ENCODE assay signal across 23 mouse cellular contexts in genomic region chr14:102835118-102835769, GRCm38 (mm10).
A peak's percentile ranks its signal among the peaks of the same experiment; 100 is the strongest.
DNase-seq lines count a peak whose midpoint lies in the region; ATAC-seq and TF ChIP-seq lines count a peak whose summit lies in the region.
"Had no signal": no experiment of that assay in that cellular context is flagged by ENCODE, and none has a peak within 500 bp of the region (broad histone marks: within the 10 kb centered on the region; RNA-seq: fewer than 3 reads in every experiment).

No protein-coding gene starts in this region.

- no peak for TF ChIP-seq CTCF in CH12.LX (conservative IDR thresholded peaks at IDR 0.05 in 1 of 2, IDR thresholded peaks at IDR 0.05 in 1 of 2; ENCODE audit: low read depth in 2 of 2, low read length in 2 of 2)

- peak overlapping the region; percentile 100 for H3K9ac ChIP-seq in CH12.LX (ENCODE audit: insufficient read depth, low read depth)
- H3K9ac ChIP-seq: forebrain, postnatal 0 days; heart, embryonic 15.5 days; liver, embryonic 14.5 days had no signal

- peak; percentile 22 to 35 for DNase-seq in heart, adult 18-20 months
- DNase-seq in heart, adult 8-10 months (ENCODE audit: low spot score), result no peak
- DNase-seq in CH12.LX (ENCODE audit: extremely low read depth), result peak; percentile 85
- peak; percentile 11 for DNase-seq in skeletal muscle tissue, adult 2 months (ENCODE audit: low read depth, low spot score)
- DNase-seq in gastrocnemius, adult 8-10 months (ENCODE audit: low spot score in 2 of 2), result no peak
- DNase-seq in kidney, adult 11 months, result no peak
- DNase-seq: cerebellum, adult 9-10 months; embryo, embryonic 11 days; forebrain, postnatal 0 days; kidney, adult 18-20 months; kidney, postnatal 10 days; lung, postnatal 14 days; spleen, adult 18-20 months; thymus, postnatal 36 days had no signal

- H3K27me3 ChIP-seq in CH12.LX (replicated peaks), result no peaks in the 10 kb centered on the region
- H3K27me3 ChIP-seq: heart, embryonic 15.5 days had no signal

- no peaks in the 10 kb centered on the region for H3K9me3 ChIP-seq in CH12.LX (replicated peaks; ENCODE audit: low read length)
- H3K9me3 ChIP-seq: forebrain, embryonic 10.5 days; heart, embryonic 15.5 days; hindbrain, embryonic 10.5 days; limb, embryonic 10.5 days; midbrain, embryonic 10.5 days had no signal

- peak overlapping the region; percentile 91 for H3K4me2 ChIP-seq in CH12.LX (ENCODE audit: insufficient read depth, low read depth, poor library complexity, severe bottlenecking)
- H3K4me2 ChIP-seq: heart, embryonic 15.5 days had no signal

- peak overlapping the region; percentile 42 to 86 (median 43) for H3K4me3 ChIP-seq in CH12.LX (replicated peaks in 1 of 3; ENCODE audit: low read depth in 2 of 3, low read length in 2 of 3, poor library complexity in 1 of 3)
- H3K4me3 ChIP-seq: forebrain, embryonic 10.5 days; heart, adult 2 months; heart, embryonic 15.5 days; hindbrain, embryonic 10.5 days; layer of hippocampus, adult 2 months; limb, embryonic 10.5 days; midbrain, embryonic 10.5 days had no signal

- H3K4me1 ChIP-seq in CH12.LX (ENCODE audit: control insufficient read depth in 1 of 2, insufficient read depth in 2 of 2), result peaks cover 31 to 75% of the 10 kb centered on the region in 2 experiments
- H3K4me1 ChIP-seq: forebrain, embryonic 10.5 days; heart, embryonic 15.5 days; hindbrain, embryonic 10.5 days; limb, embryonic 10.5 days; midbrain, embryonic 10.5 days had no signal

- no peaks in the 10 kb centered on the region for H3K36me3 ChIP-seq in CH12.LX (replicated peaks in 1 of 2; ENCODE audit: control insufficient read depth in 1 of 2, insufficient read depth in 1 of 2, low read length in 1 of 2)
- H3K36me3 ChIP-seq: forebrain, embryonic 10.5 days; heart, embryonic 15.5 days; hindbrain, embryonic 10.5 days; limb, embryonic 10.5 days; midbrain, embryonic 10.5 days had no signal

- dilution Hi-C loops in CH12.LX (cut with MboI; ENCODE audit: extremely low pct_ligation_motif_present, extremely low pct_unique_long_range_greater_than_20kb, low sequenced_read_pairs), result no loop called here

- in situ Hi-C loops in CH12.LX (cut with MboI; ENCODE audit: low pct_ligation_motif_present, low pct_unique_long_range_greater_than_20kb, low sequenced_read_pairs), result no loop called here

- TF ChIP-seq EP300 in CH12.LX (IDR thresholded peaks at IDR 0.05; ENCODE audit: low read length), result peak; percentile 69

- TF ChIP-seq POLR2A in CH12.LX (IDR thresholded peaks at IDR 0.05; ENCODE audit: low read depth, low read length), result peak; percentile 37; the same call in 1 of the 2 replicates

- H3K27ac ChIP-seq in CH12.LX (ENCODE audit: insufficient read depth, low read depth), result peak overlapping the region; percentile 100
- H3K27ac ChIP-seq: forebrain, embryonic 10.5 days; heart, adult 2 months; heart, embryonic 15.5 days; hindbrain, embryonic 10.5 days; layer of hippocampus, adult 2 months; limb, embryonic 10.5 days; liver, embryonic 14.5 days; midbrain, embryonic 10.5 days had no signal

- H3K79me2 ChIP-seq in CH12.LX (replicated peaks; ENCODE audit: control insufficient read depth, extremely low read depth, insufficient read depth, poor library complexity, severe bottlenecking), result no peaks in the 10 kb centered on the region

- ATAC-seq in hematopoietic stem cell, adult 5-6 weeks (replicated peaks in 1 of 2; ENCODE audit: insufficient read depth in 1 of 2, low FRiP score in 2 of 2, low TSS enrichment in 1 of 2, low read depth in 1 of 2, poor library complexity in 2 of 2, severe bottlenecking in 2 of 2), result peak; percentile 61 to 73
- ATAC-seq: forebrain, postnatal 0 days had no signal

- no peak; the same call in none of the 2 replicates for TF ChIP-seq RAD21 in CH12.LX (IDR thresholded peaks at IDR 0.05; ENCODE audit: low read depth, low read length)

TF ChIP-seq in CH12.LX, 34 proteins besides CTCF, POLR2A, EP300 and RAD21:
- no peak; the same call in 1 of the 2 replicates for TF ChIP-seq SMC3 (IDR thresholded peaks at IDR 0.05; ENCODE audit: low read depth, low read length)
- TF ChIP-seq ELF1 (IDR thresholded peaks at IDR 0.05; ENCODE audit: low read depth, low read length), result no peak; the same call in 1 of the 2 replicates
- peak; percentile 66; the same call in 1 of the 2 replicates for TF ChIP-seq TCF12 (IDR thresholded peaks at IDR 0.05; ENCODE audit: low read depth, low read length)
- peak; percentile 11; the same call in 1 of the 2 replicates for TF ChIP-seq NELFE (IDR thresholded peaks at IDR 0.05; ENCODE audit: low read depth, low read length)
- TF ChIP-seq ETS1 (conservative IDR thresholded peaks at IDR 0.05; ENCODE audit: low read depth, low read length), result peak; percentile 74
- peak; percentile 13; the same call in 1 of the 2 replicates for TF ChIP-seq JUN (IDR thresholded peaks at IDR 0.05; ENCODE audit: insufficient read depth, low read depth, low read length)
- 0 out of 2 replicates have a peak, but pooled peaks have one; percentile 14 for TF ChIP-seq KAT2A (IDR thresholded peaks at IDR 0.05; ENCODE audit: insufficient replicate concordance, low read length)
- peak; percentile 67 for TF ChIP-seq BHLHE40 (IDR thresholded peaks at IDR 0.05; ENCODE audit: low read depth, low read length)
- TF ChIP-seq HCFC1 (IDR thresholded peaks at IDR 0.05; ENCODE audit: low read depth, low read length), result no peak
- TF ChIP-seq MAZ (IDR thresholded peaks at IDR 0.05; ENCODE audit: low read depth, low read length), result no peak; the same call in 1 of the 2 replicates
- TF ChIP-seq NRF1 (IDR thresholded peaks at IDR 0.05; ENCODE audit: low read depth, low read length), result no peak
- no peak; the same call in 1 of the 2 replicates for TF ChIP-seq RCOR1 (conservative IDR thresholded peaks at IDR 0.05; ENCODE audit: low read depth, low read length)
- TF ChIP-seq ZNF384 (IDR thresholded peaks at IDR 0.05; ENCODE audit: low read depth, low read length), result no peak
- peak; percentile 52 for TF ChIP-seq MAX (IDR thresholded peaks at IDR 0.05; ENCODE audit: low read length)
- peak; percentile 58; the same call in 1 of the 2 replicates for TF ChIP-seq MEF2A (IDR thresholded peaks at IDR 0.05; ENCODE audit: borderline replicate concordance, low read depth, low read length)
- peak; percentile 54; the same call in 1 of the 2 replicates for TF ChIP-seq MYC (IDR thresholded peaks at IDR 0.05; ENCODE audit: low read depth, low read length)
- TF ChIP-seq ZC3H11A (IDR thresholded peaks at IDR 0.05; ENCODE audit: low read depth, low read length), result no peak
- peak; percentile 91 for TF ChIP-seq TBP (conservative IDR thresholded peaks at IDR 0.05; ENCODE audit: low read depth, low read length)
- TF ChIP-seq USF2 (conservative IDR thresholded peaks at IDR 0.05; ENCODE audit: low read depth, low read length), result no peak
- TF ChIP-seq E2F4 (IDR thresholded peaks at IDR 0.05; ENCODE audit: insufficient replicate concordance, low read depth, low read length), result 0 out of 2 replicates have a peak, but pooled peaks have one; percentile 31
- no peak for TF ChIP-seq ZKSCAN1 (IDR thresholded peaks at IDR 0.05; ENCODE audit: borderline replicate concordance, low read depth, low read length)
- TF ChIP-seq MAFK (IDR thresholded peaks at IDR 0.05; ENCODE audit: insufficient replicate concordance, low read length), result peak; percentile 100
- peak; percentile 75 for TF ChIP-seq SIN3A (IDR thresholded peaks at IDR 0.05; ENCODE audit: low read length)
- peak; percentile 14; the same call in 1 of the 2 replicates for TF ChIP-seq IRF4 (IDR thresholded peaks at IDR 0.05; ENCODE audit: low read depth, low read length)
- no peak for TF ChIP-seq USF1 (IDR thresholded peaks at IDR 0.05; ENCODE audit: low read depth, low read length)
- no peak for TF ChIP-seq PAX5 (IDR thresholded peaks at IDR 0.05; ENCODE audit: low read length)
- TF ChIP-seq POLR2AphosphoS2 (IDR thresholded peaks at IDR 0.05; ENCODE audit: low read depth, low read length), result no peak
- no peak for TF ChIP-seq UBTF (IDR thresholded peaks at IDR 0.05; ENCODE audit: low read depth, low read length)
- TF ChIP-seq CHD1 (IDR thresholded peaks at IDR 0.05; ENCODE audit: low read depth, low read length), result peak; percentile 96
- TF ChIP-seq MXI1 (IDR thresholded peaks at IDR 0.05; ENCODE audit: low read depth, low read length), result peak; percentile 28; the same call in 1 of the 2 replicates
- no peak for TF ChIP-seq GABPA (IDR thresholded peaks at IDR 0.05; ENCODE audit: insufficient replicate concordance, low read depth, low read length)
- no peak; the same call in 1 of the 2 replicates for TF ChIP-seq ZMIZ1 (IDR thresholded peaks at IDR 0.05; ENCODE audit: low read depth, low read length)
- peak; percentile 39; the same call in 1 of the 2 replicates for TF ChIP-seq CHD2 (IDR thresholded peaks at IDR 0.05; ENCODE audit: low read length)
- TF ChIP-seq JUND (conservative IDR thresholded peaks at IDR 0.05; ENCODE audit: low read depth, low read length), result peak; percentile 56; the same call in 1 of the 2 replicates
TF ChIP-seq in CH12.LX: peak in this region for 18.

Comparison
In these comparisons a context has a peak if more than half of its experiments do, and no peak if none do; other contexts are left out.
1. DNase-seq: peak in heart, adult 18-20 months (2 of 2), CH12.LX (single experiment) and skeletal muscle tissue, adult 2 months (single experiment); none in heart, adult 8-10 months (single experiment), gastrocnemius, adult 8-10 months (0 of 2) and kidney, adult 11 months (single experiment).